Mouse (Mus musculus) heart, postnatal 14 days (tissue): Measurements from ENCODE around the gene Iqcb1. TPM values are rescaled to one million over a fixed set of nuclear protein-coding genes. Genes with fewer than 3 reads are reported as not detected.
A peak's percentile ranks its signal among the peaks of the same experiment; 100 is the strongest.

Experiments
- DNase-seq, 2 experiments: peaks; one replicate each; pipeline ENCODE4 v3.0.0; 2021 to 2022
- intact Hi-C: fragments of 180-260 bp; cut with DNase I; formaldehyde crosslinking; loops from one replicate; pipeline ENCODE4 v1.15.1; 2025
- total RNA-seq, 2 experiments: library from RNA; stranded (reverse); gene quantifications; 2 replicates each; pipeline ENCODE4 v1.2.3; 2021

The Iqcb1 gene
- total RNA-seq, 2 experiments from 2014 or later, result 11.6 to 11.9 TPM

GRCm38 (mm10) chr16:36869442-36869841, 41.3 kb downstream of the Iqcb1 start:
- intact Hi-C loops, result no loop called here
- DNase-seq, result no peak

GRCm38 (mm10) chr16:36874583-36875275, 46.5 kb downstream of the Iqcb1 start, which contains the start of the genes Eaf2 and Golgb1:
Eaf2 (minus strand) TSS chr16:36875003.
Golgb1 (plus strand) TSS chr16:36875140.
- peak; percentile 92 to 95 for DNase-seq
- intact Hi-C loops, result loop anchor here (10.0 kb wide), 1 partner anchor 800 kb away; the partner anchor contains the start of genes Ccdc58 and Fam162a

- peak in 1 of 2 experiments; percentile 58 for DNase-seq
- intact Hi-C loops, result loop anchor here (10.0 kb wide), 1 partner anchor 801 kb away; the partner anchor contains the start of genes Ccdc58 and Fam162a
Observed at GRCm38 (mm10) chr16:36875276-36875851, 47.2 kb downstream of the Iqcb1 start.

GRCm38 (mm10) chr16:36877316-36877715, 49.1 kb downstream of the Iqcb1 start:
- intact Hi-C loops, result loop anchor here (2.0 to 10.0 kb wide), 2 partner anchors 133 to 803 kb away; partner anchors contain the start of genes Ccdc58, Fam162a and Polq
- no peak for DNase-seq

GRCm38 (mm10) chr16:36882737-36883343, 54.7 kb downstream of the Iqcb1 start:
- intact Hi-C loops, result no loop called here
- no peak for DNase-seq

GRCm38 (mm10) chr16:36884881-36885280, 56.7 kb downstream of the Iqcb1 start:
- peak; percentile 24 to 46 for DNase-seq
- intact Hi-C loops, result no loop called here

- intact Hi-C loops, result no loop called here
- no peak for DNase-seq
Observed at GRCm38 (mm10) chr16:36885912-36886311, 57.7 kb downstream of the Iqcb1 start.

- no peak for DNase-seq
- intact Hi-C loops, result no loop called here
Observed at GRCm38 (mm10) chr16:36887546-36887945, 59.4 kb downstream of the Iqcb1 start.

GRCm38 (mm10) chr16:36890559-36890958, 62.4 kb downstream of the Iqcb1 start:
- intact Hi-C loops, result no loop called here
- no peak for DNase-seq

- DNase-seq, result no peak
- intact Hi-C loops, result no loop called here
Observed at GRCm38 (mm10) chr16:36891415-36891814, 63.2 kb downstream of the Iqcb1 start.

GRCm38 (mm10) chr16:36893317-36893716, 65.1 kb downstream of the Iqcb1 start:
- intact Hi-C loops, result no loop called here
- DNase-seq, result no peak

- intact Hi-C loops, result no loop called here
- no peak for DNase-seq
Observed at GRCm38 (mm10) chr16:36896712-36897111, 68.5 kb downstream of the Iqcb1 start.

- intact Hi-C loops, result no loop called here
- no peak for DNase-seq
Observed at GRCm38 (mm10) chr16:36903156-36903555, 75.0 kb downstream of the Iqcb1 start.

- intact Hi-C loops, result no loop called here
Observed at GRCm38 (mm10) chr16:36911909-36912308, 83.7 kb downstream of the Iqcb1 start.

GRCm38 (mm10) chr16:36912311-36912710, 84.1 kb downstream of the Iqcb1 start:
- intact Hi-C loops, result no loop called here
- no peak for DNase-seq

More at GRCm38 (mm10) chr16:36911909-36912308, 83.7 kb downstream of the Iqcb1 start:
- no peak for DNase-seq

GRCm38 (mm10) chr16:36914195-36914594, 86.0 kb downstream of the Iqcb1 start:
- intact Hi-C loops, result no loop called here
- DNase-seq, result no peak

- no peak for DNase-seq
- intact Hi-C loops, result no loop called here
Observed at GRCm38 (mm10) chr16:36918505-36918904, 90.3 kb downstream of the Iqcb1 start.

GRCm38 (mm10) chr16:36920410-36920809, 92.2 kb downstream of the Iqcb1 start:
- no peak for DNase-seq
- intact Hi-C loops, result no loop called here

- intact Hi-C loops, result no loop called here
- no peak for DNase-seq
Observed at GRCm38 (mm10) chr16:36921067-36921613, 93.0 kb downstream of the Iqcb1 start.

GRCm38 (mm10) chr16:36921980-36922379, 93.8 kb downstream of the Iqcb1 start:
- DNase-seq, result no peak
- intact Hi-C loops, result no loop called here
